Mouse (Mus musculus) limb, embryonic 10.5 days (tissue): ENCODE results near the gene Stx2. TPM values are rescaled to one million over a fixed set of nuclear protein-coding genes. Genes with fewer than 3 reads are reported as not detected.
A peak's percentile ranks its signal among the peaks of the same experiment; 100 is the strongest.

Experiments used
- DNase-seq: peaks from one replicate; pipeline ENCODE4 v3.0.0-alpha.2; 2017; ENCODE audit warnings: low spot score
- H3K27ac ChIP-seq: fragments of 300-500 bp; sonication (generic); 2 replicates; pipeline ENCODE4 v1.5.1; 2016; ENCODE audit warnings: mild to moderate bottlenecking
- H3K27me3 ChIP-seq: fragments of 300-500 bp; sonication (generic); 2 replicates; pipeline ENCODE4 v1.6.1; 2016; ENCODE audit warnings: low read depth, mild to moderate bottlenecking; ENCODE audit not compliant: poor library complexity, severe bottlenecking
- H3K36me3 ChIP-seq: fragments of 300-500 bp; sonication (generic); 2 replicates; pipeline ENCODE4 v1.6.1; 2016; ENCODE audit warnings: mild to moderate bottlenecking, moderate library complexity
- H3K4me1 ChIP-seq: fragments of 300-500 bp; sonication (generic); 2 replicates; pipeline ENCODE4 v1.6.1; 2016
- H3K4me3 ChIP-seq: fragments of 300-500 bp; sonication (generic); 2 replicates; pipeline ENCODE4 v1.5.1; 2016; ENCODE audit warnings: mild to moderate bottlenecking, moderate library complexity
- H3K9me3 ChIP-seq: fragments of 300-500 bp; sonication (generic); replicated peaks from 2 replicates; pipeline ENCODE4 v1.6.1; 2016; ENCODE audit warnings: mild to moderate bottlenecking
- WGBS: fragments of 180-500 bp; shearing (Covaris S2); methylation state at CpG from one replicate; pipeline ENCODE4 v1.1.7; 2016; 5-methylcytosine and 5-hydroxymethylcytosine counted together
- polyA plus RNA-seq: library from polyadenylated mRNA; unstranded; fragments of >200 nt; fragmentation: Nextera tagmentation; extraction: Ambion mirVana; gene quantifications from 2 replicates; pipeline ENCODE4 v1.2.1, GENCODE M21; 2016

The Stx2 gene
- polyA plus RNA-seq, 1 experiment from 2014 or later = 26.2 TPM

- 43% methylated on average over 2 of the region's 2 CpGs for WGBS
Measured at GRCm38 (mm10) chr5:129025048-129025447, 16.7 kb upstream of the Stx2 start.

DNA sequence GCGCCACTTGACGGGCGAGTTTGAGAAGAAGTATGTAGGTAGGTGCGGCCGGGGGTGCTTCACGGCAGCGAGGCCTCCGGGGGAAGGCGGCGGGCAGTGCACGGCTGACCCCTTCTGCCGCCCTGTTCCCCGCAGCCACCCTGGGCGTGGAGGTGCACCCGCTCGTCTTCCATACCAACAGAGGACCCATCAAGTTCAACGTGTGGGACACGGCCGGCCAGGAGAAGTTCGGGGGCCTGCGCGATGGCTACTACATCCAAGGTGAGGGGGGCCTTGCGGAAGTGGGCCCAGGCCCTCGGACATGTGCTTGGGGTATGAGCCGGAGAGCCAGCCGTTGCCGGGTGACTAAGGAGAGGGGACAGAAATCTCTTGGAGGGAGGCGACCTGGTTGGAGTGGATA lies 12.4 kb upstream of the Stx2 start:
- Histone ChIP-seq H3K9me3 (no peaks in the 10 kb centered on the region), H3K36me3 (peaks cover 49% of the 10 kb centered on the region), H3K4me3 (peak overlapping the region; percentile 82), H3K27me3 (no peaks in the 10 kb centered on the region), H3K27ac (peak overlapping the region; percentile 99), H3K4me1 (peaks cover 15% of the 10 kb centered on the region; the same call in 1 of the 2 replicates)
- DNase-seq = peak; percentile 67
- under 1% methylated on average over 28 of the region's 28 CpGs for WGBS

More at GRCm38 (mm10) chr5:129025048-129025447, 16.7 kb upstream of the Stx2 start:
- H3K27ac ChIP-seq = no peak overlapping the region
- peaks cover 62% of the 10 kb centered on the region for H3K36me3 ChIP-seq
- H3K27me3 ChIP-seq = no peaks in the 10 kb centered on the region
- H3K9me3 ChIP-seq = no peaks in the 10 kb centered on the region
- no peak overlapping the region for H3K4me3 ChIP-seq
- no peak for DNase-seq
- 0 out of 2 replicates have a peak, but pooled peaks cover 4% of the 10 kb centered on the region for H3K4me1 ChIP-seq

DNA sequence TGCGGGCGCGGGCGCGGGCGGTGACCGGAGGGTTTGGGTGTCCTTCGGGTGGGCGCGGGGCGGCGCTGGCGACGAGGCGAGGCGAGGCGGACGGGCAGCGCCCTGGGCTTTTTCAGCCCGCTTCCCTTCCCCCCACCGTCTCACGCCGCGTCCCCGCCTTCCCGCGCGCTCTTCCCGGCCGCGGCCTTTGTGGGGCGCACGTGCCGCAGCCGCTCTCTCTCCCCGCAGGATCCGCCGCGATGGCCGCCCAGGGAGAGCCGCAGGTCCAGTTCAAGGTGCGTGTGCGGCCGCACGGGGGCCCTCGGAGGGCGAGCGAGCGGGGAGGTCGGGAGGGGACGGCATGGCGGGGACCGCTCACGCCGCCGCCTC lies 11.9 kb upstream of the Stx2 start:
- under 1% methylated on average over 56 of the region's 56 CpGs for WGBS
- Histone ChIP-seq H3K27ac (peak overlapping the region; percentile 99), H3K9me3 (no peaks in the 10 kb centered on the region), H3K4me3 (peak overlapping the region; percentile 82), H3K4me1 (peaks cover 15% of the 10 kb centered on the region; the same call in 1 of the 2 replicates), H3K27me3 (no peaks in the 10 kb centered on the region), H3K36me3 (peaks cover 45% of the 10 kb centered on the region)
- DNase-seq = no peak

DNA sequence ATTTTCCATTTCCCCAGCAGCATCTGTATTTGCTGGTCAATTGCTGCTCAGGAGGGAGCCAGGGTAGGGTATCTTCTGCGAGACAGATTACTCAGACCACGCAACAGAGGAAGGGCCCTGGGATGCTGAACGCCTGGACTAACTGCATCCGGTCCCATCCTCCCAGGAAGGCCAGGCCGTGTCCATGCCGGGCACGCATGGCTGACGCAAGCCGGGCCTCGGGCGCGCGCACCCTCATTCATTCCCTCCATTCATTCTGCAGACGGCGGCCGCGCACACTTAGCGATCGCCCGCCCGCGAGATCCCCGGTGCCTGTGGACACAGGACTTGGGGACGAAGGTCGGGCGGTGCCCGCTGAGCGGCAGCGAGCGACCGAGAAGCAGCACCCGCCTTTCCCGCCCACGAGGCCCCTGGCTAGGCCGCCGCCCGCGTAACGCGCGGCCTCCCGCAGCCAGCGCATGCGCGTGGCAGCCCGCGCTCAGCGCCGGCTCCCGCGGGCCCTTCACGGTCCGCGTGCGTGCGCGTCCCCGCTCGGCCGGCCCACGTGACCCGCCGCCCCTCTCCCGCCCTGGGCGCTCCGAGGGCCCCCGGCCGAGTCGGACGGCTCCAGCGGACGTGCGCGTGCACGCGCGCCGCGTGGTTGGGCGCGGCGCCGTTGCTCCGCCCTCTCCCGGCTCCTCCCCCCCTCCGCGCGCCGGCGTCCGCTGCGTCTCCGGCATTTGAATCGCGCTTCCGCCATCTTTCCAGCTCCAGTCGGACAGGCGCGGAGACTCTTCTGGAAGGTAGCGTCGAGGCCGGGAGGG lies 11.3 kb upstream of the Stx2 start, which contains the start of gene Ran:
TSS of gene Ran (plus strand) at position 573 of the 803 bp plus-strand sequence.
- DNase-seq = peak; percentile 96
- WGBS = under 1% methylated on average over 102 of the region's 102 CpGs

GRCm38 (mm10) chr5:129018782-129019489 lies 10.6 kb upstream of the Stx2 start:
- H3K9me3 ChIP-seq = no peaks in the 10 kb centered on the region
- H3K4me3 ChIP-seq = peak overlapping the region; percentile 82
- H3K27me3 ChIP-seq = no peaks in the 10 kb centered on the region
- H3K4me1 ChIP-seq = peaks cover 15% of the 10 kb centered on the region; the same call in 1 of the 2 replicates
- 90% methylated on average over 13 of the region's 13 CpGs for WGBS
- peak overlapping the region; percentile 99 for H3K27ac ChIP-seq
- DNase-seq = no peak
- H3K36me3 ChIP-seq = peaks cover 31% of the 10 kb centered on the region

More for the DNA sequence above, 11.3 kb upstream of the Stx2 start, which contains the start of gene Ran:
- peaks cover 39% of the 10 kb centered on the region for H3K36me3 ChIP-seq
- no peaks in the 10 kb centered on the region for H3K9me3 ChIP-seq
- no peaks in the 10 kb centered on the region for H3K27me3 ChIP-seq
- peaks cover 15% of the 10 kb centered on the region; the same call in 1 of the 2 replicates for H3K4me1 ChIP-seq
- H3K27ac ChIP-seq = peak within 1 kb of the TSS; percentile 99
- peak within 1 kb of the TSS; percentile 82 for H3K4me3 ChIP-seq

GRCm38 (mm10) chr5:129016370-129016769 lies 8.0 kb upstream of the Stx2 start:
- H3K4me3 ChIP-seq = no peak overlapping the region

DNA sequence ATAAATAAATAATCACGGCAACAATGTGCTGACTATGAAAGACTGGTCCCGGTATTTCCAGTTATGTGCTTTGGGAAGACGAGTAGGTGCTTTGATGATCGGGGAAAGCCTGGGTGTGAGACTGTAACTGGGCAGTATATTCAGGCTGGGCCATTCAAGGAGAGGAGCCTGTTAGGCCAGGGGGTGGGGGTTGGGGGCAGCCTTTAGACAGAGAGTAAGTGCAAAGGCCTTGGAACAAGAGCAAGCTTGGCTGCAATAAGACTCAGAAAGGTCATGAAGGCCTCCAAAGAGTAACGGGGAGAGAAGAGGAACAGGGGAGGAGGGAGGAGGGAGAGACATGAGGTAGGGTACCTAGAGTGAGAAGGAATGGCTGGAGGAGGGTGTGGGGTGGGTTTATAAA lies 7.2 kb upstream of the Stx2 start:
- WGBS = 88% methylated on average over 5 of the region's 5 CpGs
- no peak for DNase-seq
- no peaks in the 10 kb centered on the region for H3K27me3 ChIP-seq
- H3K36me3 ChIP-seq = 0 out of 2 replicates have a peak, but pooled peaks cover 1% of the 10 kb centered on the region
- H3K4me3 ChIP-seq = no peak overlapping the region
- H3K4me1 ChIP-seq = peaks cover 11% of the 10 kb centered on the region; the same call in 1 of the 2 replicates
- H3K9me3 ChIP-seq = no peaks in the 10 kb centered on the region
- H3K27ac ChIP-seq = no peak overlapping the region

More at GRCm38 (mm10) chr5:129016370-129016769, 8.0 kb upstream of the Stx2 start:
- peaks cover 9% of the 10 kb centered on the region for H3K36me3 ChIP-seq
- 86% methylated on average over 3 of the region's 3 CpGs for WGBS
- DNase-seq = no peak
- peaks cover 11% of the 10 kb centered on the region; the same call in 1 of the 2 replicates for H3K4me1 ChIP-seq
- no peak overlapping the region for H3K27ac ChIP-seq
- H3K27me3 ChIP-seq = no peaks in the 10 kb centered on the region
- no peaks in the 10 kb centered on the region for H3K9me3 ChIP-seq

- Histone ChIP-seq H3K27me3 (no peaks in the 10 kb centered on the region), H3K27ac (no peak overlapping the region), H3K36me3 (no peaks in the 10 kb centered on the region), H3K4me1 (peaks cover 11% of the 10 kb centered on the region; the same call in 1 of the 2 replicates), H3K9me3 (no peaks in the 10 kb centered on the region), H3K4me3 (no peak overlapping the region)
- DNase-seq = no peak
- 81% methylated on average over 3 of the region's 3 CpGs for WGBS
Measured at GRCm38 (mm10) chr5:129015020-129015419, 6.6 kb upstream of the Stx2 start.

DNA sequence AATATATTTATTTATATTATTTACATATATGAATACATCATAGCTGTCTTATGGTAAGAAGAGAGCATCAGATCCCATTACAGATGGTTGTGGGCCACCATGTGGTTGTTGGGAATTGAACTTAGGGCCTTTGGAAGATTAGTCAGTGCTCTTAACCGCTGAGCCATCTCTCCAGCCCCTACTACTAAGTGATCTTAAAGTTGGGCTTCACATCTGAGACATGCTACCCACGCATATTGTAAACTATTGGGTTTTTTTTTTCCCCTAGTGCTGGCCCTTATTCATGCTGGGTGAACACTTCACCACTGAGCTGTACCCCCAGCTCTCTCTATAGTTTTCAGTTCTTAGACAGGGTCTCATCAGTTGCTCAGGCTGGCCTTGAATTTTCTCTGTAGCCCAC lies 2.6 kb upstream of the Stx2 start:
- Histone ChIP-seq H3K9me3 (no peaks in the 10 kb centered on the region), H3K27me3 (0 out of 2 replicates have a peak, but pooled peaks cover 5% of the 10 kb centered on the region), H3K4me3 (no peak overlapping the region), H3K36me3 (peaks cover under 1% of the 10 kb centered on the region; the same call in 1 of the 2 replicates), H3K4me1 (peaks cover 32% of the 10 kb centered on the region), H3K27ac (no peak overlapping the region)
- DNase-seq = no peak
- WGBS = 86% methylated on average over 2 of the region's 2 CpGs

DNA sequence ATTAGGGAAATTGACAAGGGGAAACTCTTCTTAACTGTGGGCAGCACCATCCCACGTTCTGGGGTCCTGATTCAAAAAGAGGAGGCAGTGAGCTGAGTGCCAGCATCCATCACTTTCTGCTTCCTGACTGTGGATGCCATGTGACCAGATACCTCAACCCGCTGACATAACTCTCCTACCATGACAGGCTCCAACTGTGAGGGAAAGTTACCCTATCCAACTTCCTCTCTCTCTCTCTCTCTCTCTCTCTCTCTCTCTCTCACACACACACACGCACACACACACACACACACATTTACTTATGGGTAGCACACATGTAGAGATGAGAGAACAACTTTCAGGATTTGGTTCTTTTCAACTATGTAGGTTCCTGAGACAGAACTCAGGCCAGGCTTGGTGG lies 1.2 kb upstream of the Stx2 start:
- no peaks in the 10 kb centered on the region for H3K9me3 ChIP-seq
- WGBS = 78% methylated on average over 3 of the region's 3 CpGs
- peaks cover 32% of the 10 kb centered on the region for H3K4me1 ChIP-seq
- peak overlapping the region; percentile 92; the same call in 1 of the 2 replicates for H3K27ac ChIP-seq
- no peak overlapping the region for H3K4me3 ChIP-seq
- H3K27me3 ChIP-seq = 0 out of 2 replicates have a peak, but pooled peaks cover 5% of the 10 kb centered on the region
- H3K36me3 ChIP-seq = peaks cover 13% of the 10 kb centered on the region; the same call in 1 of the 2 replicates
- DNase-seq = no peak

DNA sequence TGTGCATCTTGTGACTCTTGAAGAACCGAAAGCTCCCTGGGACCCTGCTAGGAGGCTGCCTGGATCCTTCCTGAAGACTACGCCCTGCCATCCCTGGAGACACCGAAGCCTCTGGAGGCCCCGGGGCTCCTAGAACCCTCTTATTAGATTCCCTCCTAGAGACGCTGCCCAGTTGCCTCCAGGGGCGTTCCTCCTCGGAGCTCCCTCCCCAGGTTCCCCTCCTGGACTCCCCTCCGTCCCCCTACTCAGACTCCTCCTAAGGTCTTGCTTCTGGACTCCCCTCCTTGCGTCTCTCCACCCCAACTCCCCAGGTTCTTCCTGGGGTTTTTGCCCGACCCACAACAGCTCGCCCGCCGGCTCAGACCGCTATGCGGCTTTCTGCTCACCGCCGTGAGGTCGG lies 366 bp downstream of the Stx2 start:
- peak overlapping the region; percentile 83 for H3K4me3 ChIP-seq
- peaks cover 32% of the 10 kb centered on the region for H3K4me1 ChIP-seq
- no peaks in the 10 kb centered on the region for H3K9me3 ChIP-seq
- H3K27ac ChIP-seq = peak overlapping the region; percentile 92
- H3K36me3 ChIP-seq = peaks cover 13% of the 10 kb centered on the region; the same call in 1 of the 2 replicates
- H3K27me3 ChIP-seq = 0 out of 2 replicates have a peak, but pooled peaks cover 5% of the 10 kb centered on the region
- no peak for DNase-seq
- WGBS = under 1% methylated on average over 18 of the region's 18 CpGs

- Histone ChIP-seq H3K36me3 (peaks cover 13% of the 10 kb centered on the region; the same call in 1 of the 2 replicates), H3K27me3 (0 out of 2 replicates have a peak, but pooled peaks cover 5% of the 10 kb centered on the region), H3K9me3 (no peaks in the 10 kb centered on the region), H3K27ac (peak overlapping the region; percentile 92), H3K4me3 (peak overlapping the region; percentile 83), H3K4me1 (peaks cover 36% of the 10 kb centered on the region)
- WGBS = 54% methylated on average over 14 of the region's 14 CpGs
- DNase-seq = no peak
Measured at GRCm38 (mm10) chr5:129007105-129007957, 1.0 kb downstream of the Stx2 start.
